Mouse (Mus musculus) limb, embryonic 15.5 days (tissue): ENCODE results near the gene Snx7. TPM values are rescaled to one million over a fixed set of nuclear protein-coding genes. Genes with fewer than 3 reads are reported as not detected.

ENCODE experiments used
- microRNA-seq: library from miRNA; unstranded; fragments of <30 nt; microRNA quantifications from one replicate; pipeline ENCODE4, GENCODE M21; 2016
- polyA plus RNA-seq: library from polyadenylated mRNA; unstranded; fragments of >200 nt; fragmentation: Nextera tagmentation; extraction: Ambion mirVana; gene quantifications from 2 replicates; pipeline ENCODE4 v1.2.1, GENCODE M21; 2015

The Snx7 gene
- polyA plus RNA-seq, 1 experiment from 2014 or later = 47.0 TPM

Small RNA genes within 50 kb of the gene (microRNA-seq; reads per million reads assigned to microRNA genes)
- not detected for gene Gm24811
